Mouse (Mus musculus): Measurements from ENCODE around the gene Ski.
A peak's percentile ranks its signal among the peaks of the same experiment; 100 is the strongest.

The Ski gene

GRCm38 (mm10) chr4:155128411-155128810, 94.0 kb downstream of the Ski start:
- DNase-seq (ENCODE audit: low spot score) = no peak

GRCm38 (mm10) chr4:155126602-155127372, 95.6 kb downstream of the Ski start:
- peak; percentile 53 for DNase-seq (ENCODE audit: low spot score)

GRCm38 (mm10) chr4:155126194-155126593, 96.2 kb downstream of the Ski start:
- DNase-seq (ENCODE audit: low spot score) = no peak

DNA sequence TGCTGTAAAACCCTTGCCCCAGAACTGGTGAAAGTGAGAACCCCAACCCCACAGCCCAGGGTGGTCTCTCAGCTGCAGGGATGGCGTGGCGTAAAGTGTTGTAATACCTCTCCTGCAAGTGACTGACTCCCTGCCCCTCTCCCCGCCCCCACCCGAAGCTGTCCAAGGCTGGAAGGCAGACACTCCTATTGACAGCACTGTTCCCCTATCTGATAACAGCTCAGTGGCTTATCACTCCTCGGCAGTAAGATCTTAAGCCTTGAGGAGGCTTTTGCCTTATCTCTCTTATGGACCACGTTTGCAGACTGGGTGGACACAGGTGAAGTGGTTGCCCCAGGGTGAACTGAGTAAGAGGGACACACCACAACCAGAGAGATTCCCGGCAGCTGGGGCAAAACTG, 97.1 kb downstream of the Ski start:
- DNase-seq (ENCODE audit: low spot score) = no peak

GRCm38 (mm10) chr4:155123868-155124534, 98.4 kb downstream of the Ski start:
- DNase-seq (ENCODE audit: low spot score) = no peak

- peak; percentile 35 for DNase-seq (ENCODE audit: low spot score)
Observed at GRCm38 (mm10) chr4:155122444-155123040, 99.8 kb downstream of the Ski start.

DNA sequence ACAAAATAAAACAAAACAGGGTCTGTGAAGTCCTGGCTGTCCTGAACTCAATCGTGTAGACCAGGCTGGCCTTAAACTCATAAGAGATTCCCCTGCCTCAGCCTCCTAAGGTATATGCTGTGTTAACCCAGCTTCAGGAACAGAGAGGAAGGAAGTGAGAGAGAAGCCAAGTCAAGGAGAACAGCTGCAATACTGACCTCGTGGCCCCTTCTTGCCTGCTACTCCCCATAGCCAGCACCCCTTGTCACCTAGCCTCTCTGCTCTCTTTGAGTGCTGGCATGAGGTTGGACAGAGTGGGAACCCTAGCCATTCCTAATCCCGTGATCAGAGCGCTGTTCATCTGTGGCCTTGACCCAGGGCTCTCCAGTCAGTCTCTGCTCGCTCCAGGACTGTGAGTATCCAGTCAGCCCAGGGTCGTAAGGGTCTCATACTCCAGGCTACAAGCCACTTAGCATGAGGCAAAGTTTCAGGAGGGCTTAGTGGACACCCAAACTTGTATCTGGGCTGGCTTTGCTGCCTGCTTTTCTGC, 100.4 kb downstream of the Ski start:
- no peak for DNase-seq (ENCODE audit: low spot score)

DNA sequence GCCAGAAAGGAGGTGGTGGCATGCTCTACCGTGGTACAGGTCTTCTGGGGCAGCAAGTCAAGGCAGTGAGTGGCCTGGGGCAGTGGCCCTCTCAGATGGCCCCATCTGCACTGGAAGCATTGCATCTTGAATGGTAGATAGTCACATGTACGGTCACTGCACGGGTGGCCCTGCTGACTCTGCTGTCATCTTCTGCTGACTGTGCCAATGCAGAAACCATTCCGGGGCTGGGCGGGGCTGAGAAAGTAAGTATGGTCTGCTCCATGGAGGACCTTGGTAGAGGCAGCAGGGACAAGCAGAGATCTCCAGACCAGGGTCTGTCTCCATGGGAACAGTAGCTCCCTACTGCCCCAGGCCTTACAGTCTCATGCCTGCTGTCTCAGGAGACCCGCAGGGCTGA, 101.2 kb downstream of the Ski start:
- DNase-seq (ENCODE audit: low spot score) = no peak

DNA sequence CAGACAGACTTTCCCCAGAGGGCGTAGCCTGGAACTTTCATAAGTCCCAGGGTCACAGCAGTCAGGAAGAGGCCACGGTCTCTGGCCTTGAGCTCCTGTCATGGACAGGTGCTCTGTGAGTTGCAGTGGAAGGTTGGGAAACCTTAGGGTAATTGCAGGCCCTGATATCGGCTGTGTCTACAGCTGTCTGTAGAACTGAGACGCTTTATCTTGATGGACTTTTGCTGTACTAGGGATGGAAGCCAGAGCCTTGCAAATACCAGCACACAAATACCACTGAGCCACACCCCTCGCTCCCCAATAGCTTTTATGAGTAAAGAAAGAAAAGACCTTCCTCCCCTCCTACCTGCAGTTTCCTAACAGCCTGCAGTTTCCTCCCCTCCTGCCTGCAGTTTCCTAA, 101.8 kb downstream of the Ski start:
- DNase-seq (ENCODE audit: low spot score) = no peak

GRCm38 (mm10) chr4:155120038-155120437, 102.4 kb downstream of the Ski start:
- DNase-seq (ENCODE audit: low spot score) = no peak

GRCm38 (mm10) chr4:155118278-155118677, 104.1 kb downstream of the Ski start:
- DNase-seq (ENCODE audit: low spot score) = no peak

- no peak for DNase-seq (ENCODE audit: low spot score)
Observed at GRCm38 (mm10) chr4:155117396-155117978, 104.9 kb downstream of the Ski start.

- no peak for DNase-seq (ENCODE audit: low spot score)
Observed at GRCm38 (mm10) chr4:155116607-155117006, 105.8 kb downstream of the Ski start.

DNA sequence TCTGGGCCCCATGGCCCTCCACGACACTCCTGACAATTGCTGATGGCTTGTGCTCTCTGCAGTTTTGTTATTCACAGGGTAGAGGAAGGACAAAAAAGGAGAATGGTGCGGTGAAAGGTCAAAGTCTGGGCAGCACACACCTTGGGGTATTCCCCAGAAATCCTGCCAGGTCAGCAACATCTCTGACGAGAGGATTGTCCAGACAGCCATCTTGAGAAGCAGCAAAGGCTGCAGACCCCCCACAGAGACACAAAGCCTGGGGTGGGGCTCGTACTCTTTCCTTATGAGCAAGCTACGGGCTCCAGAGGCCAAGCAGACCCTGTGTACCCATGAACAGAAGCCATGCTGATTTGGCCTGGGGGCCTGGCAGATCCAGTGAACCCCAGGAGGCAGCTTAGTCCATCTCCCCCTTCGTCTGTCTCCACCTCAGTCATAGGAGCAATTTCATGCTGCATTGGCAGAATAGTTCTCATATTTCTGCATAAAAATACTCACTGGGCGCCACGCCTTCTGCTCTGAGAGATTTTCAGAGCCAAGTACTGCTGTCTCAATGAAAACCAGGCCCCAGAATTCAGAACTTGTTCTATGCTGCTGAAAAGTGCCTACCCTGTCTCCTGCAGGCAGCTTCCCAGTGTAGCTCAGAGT, 108.5 kb downstream of the Ski start:
- no peak for DNase-seq (ENCODE audit: low spot score)

GRCm38 (mm10) chr4:155109471-155109870, 112.9 kb downstream of the Ski start:
- no peak for DNase-seq (ENCODE audit: low spot score)

- DNase-seq (ENCODE audit: low spot score) = no peak
Observed at GRCm38 (mm10) chr4:155107886-155108285, 114.5 kb downstream of the Ski start.

Data from embryo, embryonic 10 days (tissue).